Mouse (Mus musculus) T-helper 2 cell (primary cell): Measurements from ENCODE around the gene Otud7a.

Source experiments
- in situ Hi-C: fragments of 300-600 bp; cut with MboI, MseI; formaldehyde crosslinking; loops from one replicate; pipeline ENCODE4 v1.15.1; 2025; ENCODE audit warnings: high pct_unique_total_duplicates

The Otud7a gene

GRCm38 (mm10) chr7:63768398-63769029, 324.0 kb downstream of the Otud7a start:
- in situ Hi-C loops, result no loop called here

DNA sequence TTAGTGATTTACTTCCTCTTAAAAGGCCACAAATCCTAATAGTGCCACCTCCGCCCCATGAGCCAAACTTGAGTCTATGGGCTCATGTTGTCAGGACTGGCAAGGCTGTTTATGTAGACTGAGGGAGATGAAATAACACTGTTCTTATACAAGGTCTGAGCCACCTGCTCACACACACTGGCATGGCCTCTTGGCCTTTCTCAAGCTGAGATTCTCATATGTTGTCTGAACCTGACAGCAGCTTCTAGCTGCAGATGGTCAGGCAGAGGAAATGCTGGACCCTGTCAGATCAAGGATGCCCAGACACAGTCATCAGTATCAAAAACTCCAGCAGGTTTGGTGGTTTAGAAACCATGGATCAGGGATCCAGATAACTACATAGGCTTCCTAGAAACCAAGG, 328.7 kb downstream of the Otud7a start:
- in situ Hi-C loops, result loop anchor here (5.0 kb wide), 1 partner anchor 89 kb away; no protein-coding TSS in a partner anchor

DNA sequence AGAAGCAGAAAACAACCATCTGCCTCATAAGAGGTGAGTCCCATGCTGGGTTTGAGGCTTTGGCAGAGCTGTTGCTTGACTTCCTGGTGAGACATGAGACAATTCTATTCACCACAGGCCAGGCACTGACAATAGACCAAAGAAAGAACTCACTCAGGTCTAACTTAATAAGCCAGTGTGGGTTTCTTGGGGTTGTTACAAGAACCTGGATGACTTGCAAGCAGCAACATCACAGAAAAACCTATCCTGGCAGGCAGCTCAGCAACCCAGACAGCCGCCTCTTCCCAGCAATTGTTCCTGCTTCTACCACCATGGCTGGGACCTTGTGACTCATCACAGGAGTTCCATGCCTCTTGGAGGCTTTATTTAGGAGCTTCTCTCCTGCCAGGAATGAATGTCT, 329.7 kb downstream of the Otud7a start:
- in situ Hi-C loops, result loop anchor here (5.0 kb wide), 1 partner anchor 88 kb away; no protein-coding TSS in a partner anchor

DNA sequence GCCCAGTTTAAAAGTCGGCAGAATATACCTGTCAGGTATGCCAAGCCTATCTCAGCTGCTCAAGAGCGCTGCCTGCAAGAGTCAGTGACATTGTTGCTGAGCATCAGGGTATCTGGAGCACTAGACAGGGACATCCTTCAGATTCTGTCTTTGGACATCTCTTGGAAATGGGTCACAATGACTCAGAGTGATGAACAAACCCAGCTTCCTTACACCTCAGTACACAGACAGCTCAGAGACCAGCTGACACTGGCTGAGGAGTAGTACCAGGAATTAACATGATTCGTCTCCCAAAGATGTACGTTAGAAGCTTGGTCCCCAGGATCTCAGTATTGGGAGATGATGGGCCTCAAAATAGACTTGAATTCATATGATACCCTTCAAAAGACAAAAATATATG, 332.8 kb downstream of the Otud7a start:
- in situ Hi-C loops, result no loop called here

DNA sequence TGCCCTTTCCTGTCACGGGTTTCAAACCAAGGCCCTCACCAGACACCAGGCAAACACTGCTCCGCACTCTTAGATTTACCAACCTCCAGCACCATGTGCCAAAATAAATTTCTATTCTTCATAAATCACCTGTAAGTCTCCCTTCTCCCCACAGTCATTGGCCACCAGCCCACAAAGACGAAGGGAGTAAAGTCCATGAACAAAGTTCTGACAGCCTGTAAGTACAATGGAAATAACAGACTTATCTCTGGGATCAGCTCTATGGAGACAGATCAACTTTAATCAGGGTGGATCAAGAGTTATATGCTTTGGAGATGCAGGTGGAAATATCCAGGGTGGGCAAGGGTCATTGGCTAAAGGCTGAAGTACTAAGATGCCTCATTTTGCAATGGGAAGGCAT, 336.3 kb downstream of the Otud7a start:
- in situ Hi-C loops, result loop anchor here (5.0 kb wide), 1 partner anchor 46 kb away; no protein-coding TSS in a partner anchor

GRCm38 (mm10) chr7:63789743-63790142, 345.2 kb downstream of the Otud7a start:
- in situ Hi-C loops, result no loop called here

GRCm38 (mm10) chr7:63796001-63796632, 351.6 kb downstream of the Otud7a start:
- in situ Hi-C loops, result no loop called here

DNA sequence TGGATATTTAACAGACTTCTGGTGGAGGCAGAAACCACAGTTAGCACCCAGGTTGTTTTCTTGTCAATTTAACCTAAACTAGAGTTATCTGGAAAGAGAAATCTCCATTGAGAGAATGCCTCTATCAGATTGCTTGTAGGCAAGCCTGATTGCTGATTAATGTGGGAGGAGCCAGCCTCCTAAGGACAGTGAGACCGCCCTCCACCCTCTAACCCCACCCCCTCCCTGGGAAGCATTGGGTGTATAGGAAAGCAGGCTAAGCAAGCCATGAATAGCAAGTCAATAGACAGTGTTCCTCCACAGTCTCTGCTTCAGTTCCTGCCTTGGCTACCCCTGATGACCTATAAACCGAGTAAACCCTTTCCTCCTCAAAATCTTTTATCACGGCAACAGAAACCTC, 353.9 kb downstream of the Otud7a start:
- in situ Hi-C loops, result no loop called here

- in situ Hi-C loops, result no loop called here
Measured at GRCm38 (mm10) chr7:63799304-63799703, 354.8 kb downstream of the Otud7a start.

GRCm38 (mm10) chr7:63802751-63803150, 358.2 kb downstream of the Otud7a start:
- in situ Hi-C loops, result no loop called here
